Comparison of ENCODE assay signal across 8 mouse cellular contexts in genomic region chr11:107864024-107864423, GRCm38 (mm10). TPM values are rescaled to one million over a fixed set of nuclear protein-coding genes. Genes with fewer than 3 reads are reported as not detected.
DNase-seq lines count a peak whose midpoint lies in the region; ATAC-seq and TF ChIP-seq lines count a peak whose summit lies in the region.

No protein-coding gene starts in this region.

- DNase-seq in midbrain, embryonic 10.5 days (ENCODE audit: low spot score): peak; percentile 63
- peak; percentile 22 for DNase-seq in c-Kit-positive CD71-negative TER-119-negative erythroid progenitor cells, embryonic 14.5 days (ENCODE audit: low read depth)
- DNase-seq in kidney, adult 2 months: peak; percentile 72
- peak; percentile 89 for DNase-seq in left cerebral cortex, postnatal 4 days
- peak; percentile 41 for DNase-seq in ovary, postnatal 10 days (ENCODE audit: low spot score)
- peak; percentile 69 for DNase-seq in thymus, postnatal 4 days

- no peak for TF ChIP-seq POLR2A in kidney, adult 2 months (IDR thresholded peaks at IDR 0.05; ENCODE audit: low read depth, low read length)

- H3K9me3 ChIP-seq in midbrain, embryonic 10.5 days (replicated peaks): no peaks in the 10 kb centered on the region
- no peaks in the 10 kb centered on the region for H3K9me3 ChIP-seq in midbrain, embryonic 16.5 days (replicated peaks; ENCODE audit: control insufficient read depth, low read length, poor library complexity, severe bottlenecking)
- H3K9me3 ChIP-seq in forebrain, embryonic 13.5 days (replicated peaks): no peaks in the 10 kb centered on the region

- peaks cover 9% of the 10 kb centered on the region for H3K4me1 ChIP-seq in midbrain, embryonic 10.5 days
- H3K4me1 ChIP-seq in midbrain, embryonic 16.5 days (ENCODE audit: control insufficient read depth, insufficient read depth, low read length): 0 out of 2 replicates have a peak, but pooled peaks cover 3% of the 10 kb centered on the region
- H3K4me1 ChIP-seq in forebrain, embryonic 13.5 days: peaks cover 13% of the 10 kb centered on the region
- H3K4me1 ChIP-seq in kidney, adult 2 months (ENCODE audit: control insufficient read depth, insufficient read depth, low read length): no peaks in the 10 kb centered on the region

- no peak for ATAC-seq in midbrain, embryonic 16.5 days
- ATAC-seq in forebrain, embryonic 13.5 days: peak; percentile 39; the same call in 1 of the 2 replicates

- whole genome bisulfite sequencing in midbrain, embryonic 10.5 days: 15% methylated on average over 4 of the region's 4 CpGs
- WGBS in midbrain, embryonic 16.5 days: 4% methylated on average over 4 of the region's 4 CpGs
- WGBS in forebrain, embryonic 13.5 days: 5% methylated on average over 4 of the region's 4 CpGs
- 2% methylated on average over 4 of the region's 4 CpGs for WGBS in kidney, adult 2 months

- H3K27me3 ChIP-seq in midbrain, embryonic 10.5 days (ENCODE audit: low read depth, poor library complexity, severe bottlenecking): no peaks in the 10 kb centered on the region
- no peaks in the 10 kb centered on the region for H3K27me3 ChIP-seq in midbrain, embryonic 16.5 days (ENCODE audit: control insufficient read depth, insufficient read depth, low read depth, low read length)
- H3K27me3 ChIP-seq in forebrain, embryonic 13.5 days: no peaks in the 10 kb centered on the region
- no peaks in the 10 kb centered on the region for H3K27me3 ChIP-seq in kidney, adult 2 months (replicated peaks; ENCODE audit: control insufficient read depth, insufficient read depth, low read length)

- no peak overlapping the region for H3K27ac ChIP-seq in midbrain, embryonic 10.5 days (replicated peaks)
- H3K27ac ChIP-seq in midbrain, embryonic 16.5 days (ENCODE audit: low read length): no peak overlapping the region
- no peak overlapping the region for H3K27ac ChIP-seq in forebrain, embryonic 13.5 days
- H3K27ac ChIP-seq in kidney, adult 2 months (ENCODE audit: insufficient read depth, low read depth, low read length): no peak overlapping the region

- H3K4me3 ChIP-seq in midbrain, embryonic 10.5 days: no peak overlapping the region
- no peak overlapping the region for H3K4me3 ChIP-seq in midbrain, embryonic 16.5 days (ENCODE audit: low read depth, low read length)
- no peak overlapping the region for H3K4me3 ChIP-seq in forebrain, embryonic 13.5 days
- H3K4me3 ChIP-seq in kidney, adult 2 months (ENCODE audit: insufficient read depth, low read depth, low read length): no peak overlapping the region

- peak; percentile 69 for TF ChIP-seq CTCF in kidney, adult 2 months (conservative IDR thresholded peaks at IDR 0.05; ENCODE audit: insufficient read depth, insufficient read length, low read depth, low read length)

- H3K9ac ChIP-seq in midbrain, embryonic 16.5 days (ENCODE audit: low read depth, low read length): no peak overlapping the region
- H3K9ac ChIP-seq in forebrain, embryonic 13.5 days: no peak overlapping the region

- no peak overlapping the region for H3K4me2 ChIP-seq in midbrain, embryonic 16.5 days (ENCODE audit: low read length)
- no peak overlapping the region for H3K4me2 ChIP-seq in forebrain, embryonic 13.5 days

- intact Hi-C loops in left cerebral cortex, postnatal 4 days (cut with DNase I): loop anchor here (2.0 to 10.0 kb wide), 2 partner anchors 119 to 511 kb away; no protein-coding TSS in a partner anchor

- no peaks in the 10 kb centered on the region for H3K36me3 ChIP-seq in midbrain, embryonic 10.5 days
- no peaks in the 10 kb centered on the region for H3K36me3 ChIP-seq in midbrain, embryonic 16.5 days (ENCODE audit: control insufficient read depth, insufficient read depth, low read length)
- H3K36me3 ChIP-seq in forebrain, embryonic 13.5 days (ENCODE audit: poor library complexity, severe bottlenecking): no peaks in the 10 kb centered on the region
- no peaks in the 10 kb centered on the region for H3K36me3 ChIP-seq in kidney, adult 2 months (ENCODE audit: control insufficient read depth, insufficient read depth, low read length)

RNA-seq across cellular contexts. Expression of gene Cacng5, which starts 50.8 kb away (rescaled TPM):
- polyA plus RNA-seq in midbrain, embryonic 10.5 days (2016; fragmentation: Nextera tagmentation; extraction: Ambion mirVana): 1.2 and 1.7 TPM in 2 replicates
- 10.3 and 12.7 TPM in 2 replicates for polyA plus RNA-seq in midbrain, embryonic 16.5 days (2015; fragmentation: Nextera tagmentation; extraction: Ambion mirVana)
- polyA plus RNA-seq in forebrain, embryonic 13.5 days (2015; fragmentation: Nextera tagmentation; extraction: Ambion mirVana): 1.4 and 2.2 TPM in 2 replicates
- 0.05 and 0.07 TPM in 2 replicates for polyA plus RNA-seq in kidney, adult 2 months (2012; rRNA removed)
- 10 to 100 TPM in 1 of 2 experiments, 1 to 10 TPM in 1; 9.7 to 10.7 TPM for total RNA-seq in left cerebral cortex, postnatal 4 days (2021)

Comparison
In these comparisons a context has a peak if more than half of its experiments do, and no peak if none do; other contexts are left out.
1. DNase-seq: peak in every context shown above with its lines; median percentile 89 in left cerebral cortex, postnatal 4 days; 72 in kidney, adult 2 months; 69 in thymus, postnatal 4 days; 63 in midbrain, embryonic 10.5 days; 41 in ovary, postnatal 10 days; 22 in c-Kit-positive CD71-negative TER-119-negative erythroid progenitor cells, embryonic 14.5 days.